Mouse (Mus musculus) heart, embryonic 16.5 days (tissue): ENCODE data around the gene Myo9b. TPM values are rescaled to one million over a fixed set of nuclear protein-coding genes. Genes with fewer than 3 reads are reported as not detected.
A peak's percentile ranks its signal among the peaks of the same experiment; 100 is the strongest.

Source experiments
- ATAC-seq: fragments of 200-750 bp; cut with Nextera tagmentation; replicated peaks from 2 replicates; pipeline ENCODE4 v1.8.0; 2017; ENCODE audit warnings: moderate number of reproducible peaks; ENCODE audit not compliant: insufficient read depth, low FRiP score; ENCODE audit errors: extremely low read depth
- H3K27ac ChIP-seq: fragments of 300-500 bp; sonication (generic); 2 replicates; pipeline ENCODE4 v1.5.1; 2014; ENCODE audit warnings: mild to moderate bottlenecking, low read length, control low read depth, moderate library complexity
- H3K27me3 ChIP-seq: fragments of 300-500 bp; sonication (generic); 2 replicates; pipeline ENCODE4 v1.6.1; 2014; ENCODE audit warnings: low read length, mixed read lengths; ENCODE audit not compliant: control insufficient read depth, insufficient read depth
- H3K36me3 ChIP-seq: fragments of 300-500 bp; sonication (generic); 2 replicates; pipeline ENCODE4 v1.6.1; 2014; ENCODE audit not compliant: control insufficient read depth, insufficient read depth
- H3K4me1 ChIP-seq: fragments of 300-500 bp; sonication (generic); 2 replicates; pipeline ENCODE4 v1.6.1; 2014; ENCODE audit warnings: low read length, mixed read lengths; ENCODE audit not compliant: control insufficient read depth, insufficient read depth
- H3K4me2 ChIP-seq: fragments of 300-500 bp; sonication (generic); 2 replicates; pipeline ENCODE4 v1.6.1; 2014; ENCODE audit warnings: low read depth, mild to moderate bottlenecking, control low read depth, low read length
- H3K4me3 ChIP-seq: fragments of 300-500 bp; sonication (generic); 2 replicates; pipeline ENCODE4 v1.5.1; 2014; ENCODE audit warnings: mild to moderate bottlenecking, control low read depth, low read length
- H3K9ac ChIP-seq: fragments of 300-500 bp; sonication (generic); 2 replicates; pipeline ENCODE4 v1.6.1; 2014; ENCODE audit warnings: low read length, control low read depth
- H3K9me3 ChIP-seq: fragments of 300-500 bp; sonication (generic); replicated peaks from 2 replicates; pipeline ENCODE4 v1.6.1; 2016; ENCODE audit warnings: low read length; ENCODE audit not compliant: control insufficient read depth
- WGBS: fragments of 180-500 bp; shearing (Covaris S2); extraction: QIAGEN DNeasy Blood & Tissue Kit; methylation state at CpG from one replicate; pipeline ENCODE4 v1.1.7; 2014; 5-methylcytosine and 5-hydroxymethylcytosine counted together
- polyA plus RNA-seq: library from polyadenylated mRNA; unstranded; fragments of >200 nt; fragmentation: Nextera tagmentation; extraction: Ambion mirVana; gene quantifications from 2 replicates; pipeline ENCODE4 v1.2.1, GENCODE M21; 2015

Gene Myo9b
- polyA plus RNA-seq, 1 experiment from 2014 or later: 12.6 TPM

DNA sequence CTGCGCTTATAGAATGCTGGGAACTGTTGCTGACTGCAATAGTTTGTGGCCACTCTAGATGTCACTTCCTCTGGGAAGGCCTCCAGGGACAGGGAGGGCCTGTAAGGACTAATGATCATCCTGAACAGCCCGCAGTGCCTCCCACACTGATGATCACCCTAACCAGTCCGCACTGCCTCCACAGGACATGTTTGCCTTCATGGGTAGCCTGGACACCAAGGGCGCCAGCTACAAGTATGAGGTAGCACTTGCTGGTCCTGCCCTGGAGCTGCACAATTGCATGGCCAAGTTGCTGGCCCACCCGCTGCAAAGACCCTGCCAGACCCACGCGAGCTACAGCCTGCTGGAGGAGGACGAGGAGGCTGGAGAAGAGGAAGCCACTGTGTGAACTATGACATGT, 131.5 kb downstream of the Myo9b start:
- WGBS: 83% methylated on average over 8 of the region's 8 CpGs

GRCm38 (mm10) chr8:71404951-71405351, 132.4 kb downstream of the Myo9b start:
- no peak overlapping the region for H3K4me3 ChIP-seq
- H3K9ac ChIP-seq: no peak overlapping the region
- no peak for ATAC-seq
- H3K27me3 ChIP-seq: no peaks in the 10 kb centered on the region
- H3K27ac ChIP-seq: no peak overlapping the region
- H3K4me2 ChIP-seq: peak overlapping the region; percentile 96; the same call in 1 of the 2 replicates
- 88% methylated on average over 9 of the region's 9 CpGs for WGBS
- peaks cover 17% of the 10 kb centered on the region for H3K4me1 ChIP-seq
- H3K9me3 ChIP-seq: no peaks in the 10 kb centered on the region
- H3K36me3 ChIP-seq: peaks cover 15% of the 10 kb centered on the region

More for the DNA sequence above, 131.5 kb downstream of the Myo9b start:
- ATAC-seq: no peak
- no peaks in the 10 kb centered on the region for H3K9me3 ChIP-seq
- no peak overlapping the region for H3K9ac ChIP-seq
- H3K27ac ChIP-seq: no peak overlapping the region
- no peaks in the 10 kb centered on the region for H3K27me3 ChIP-seq
- no peak overlapping the region for H3K4me3 ChIP-seq
- no peak overlapping the region for H3K4me2 ChIP-seq
- H3K36me3 ChIP-seq: peaks cover 15% of the 10 kb centered on the region
- H3K4me1 ChIP-seq: peaks cover 17% of the 10 kb centered on the region

- Histone ChIP-seq H3K27ac (peak within 1 kb of the TSS; percentile 38), H3K9ac (peak within 1 kb of the TSS; percentile 85), H3K36me3 (peaks cover 15% of the 10 kb centered on the region), H3K9me3 (no peaks in the 10 kb centered on the region), H3K27me3 (no peaks in the 10 kb centered on the region), H3K4me2 (peak within 1 kb of the TSS; percentile 96), H3K4me1 (peaks cover 17% of the 10 kb centered on the region), H3K4me3 (peak within 1 kb of the TSS; percentile 80)
- 15% methylated on average over 33 of the region's 33 CpGs for WGBS
- peak; percentile 89 for ATAC-seq
Measured at GRCm38 (mm10) chr8:71405401-71406098, 133.0 kb downstream of the Myo9b start, which contains the start of gene Ankle1. Gene Ankle1, plus strand, starts transcription at chr8:71406010.

GRCm38 (mm10) chr8:71406099-71407015, 133.8 kb downstream of the Myo9b start:
- H3K4me1 ChIP-seq: peaks cover 17% of the 10 kb centered on the region
- H3K36me3 ChIP-seq: peaks cover 15% of the 10 kb centered on the region
- WGBS: 2% methylated on average over 55 of the region's 55 CpGs
- H3K9ac ChIP-seq: peak overlapping the region; percentile 85
- ATAC-seq: peak; percentile 71
- H3K4me3 ChIP-seq: peak overlapping the region; percentile 80
- peak overlapping the region; percentile 96 for H3K4me2 ChIP-seq
- no peaks in the 10 kb centered on the region for H3K27me3 ChIP-seq
- H3K9me3 ChIP-seq: no peaks in the 10 kb centered on the region
- peak overlapping the region; percentile 38 for H3K27ac ChIP-seq

- Histone ChIP-seq H3K27ac (no peak overlapping the region), H3K9ac (no peak overlapping the region), H3K36me3 (peaks cover 15% of the 10 kb centered on the region), H3K4me2 (peak overlapping the region; percentile 96), H3K27me3 (no peaks in the 10 kb centered on the region), H3K4me3 (no peak overlapping the region), H3K4me1 (peaks cover 17% of the 10 kb centered on the region), H3K9me3 (no peaks in the 10 kb centered on the region)
- WGBS: 82% methylated on average over 14 of the region's 14 CpGs
- ATAC-seq: no peak
Measured at GRCm38 (mm10) chr8:71407441-71407840, 134.9 kb downstream of the Myo9b start.

DNA sequence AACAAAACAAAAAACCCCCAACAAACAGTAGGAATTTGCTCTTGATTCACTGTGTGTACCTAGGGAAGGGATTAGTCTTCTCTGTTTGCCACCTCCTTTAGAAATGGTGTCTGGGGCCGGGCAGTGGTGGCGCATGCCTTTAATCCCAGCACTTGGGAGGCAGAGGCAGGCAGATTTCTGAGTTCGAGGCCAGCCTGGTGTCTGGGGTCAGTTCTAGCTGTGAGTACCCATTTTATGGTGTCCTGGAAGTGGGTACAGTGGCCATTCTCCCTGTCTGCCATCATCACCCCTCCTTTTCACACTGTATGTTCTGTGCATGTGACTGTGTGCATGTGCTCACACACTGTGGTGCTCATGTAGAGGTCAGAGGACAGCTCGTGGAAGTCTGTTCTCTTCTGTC, 135.7 kb downstream of the Myo9b start:
- 96% methylated on average over 4 of the region's 4 CpGs for WGBS
- no peak overlapping the region for H3K27ac ChIP-seq
- H3K4me1 ChIP-seq: peaks cover 17% of the 10 kb centered on the region
- no peak overlapping the region for H3K4me2 ChIP-seq
- H3K4me3 ChIP-seq: no peak overlapping the region
- H3K9me3 ChIP-seq: no peaks in the 10 kb centered on the region
- H3K36me3 ChIP-seq: peaks cover 15% of the 10 kb centered on the region
- H3K9ac ChIP-seq: no peak overlapping the region
- ATAC-seq: no peak
- no peaks in the 10 kb centered on the region for H3K27me3 ChIP-seq

Other genes starting within 250 kb of the Myo9b start
- gene Haus8, start 220 bp downstream of the Myo9b start, polyA plus RNA-seq: 125 and 130 TPM in 2 replicates
- 77.2 and 82.0 TPM in 2 replicates for gene Use1, start 94.1 kb downstream of the Myo9b start, polyA plus RNA-seq
- gene Ocel1, start 98.6 kb downstream of the Myo9b start, polyA plus RNA-seq: 5.7 and 6.2 TPM in 2 replicates
- 38.1 and 43.0 TPM in 2 replicates for gene Nr2f6, start 109.2 kb downstream of the Myo9b start, polyA plus RNA-seq
- 20.6 and 24.4 TPM in 2 replicates for gene Ushbp1, start 123.1 kb downstream of the Myo9b start, polyA plus RNA-seq
- 86.4 and 88.8 TPM in 2 replicates for gene Babam1, start 124.1 kb downstream of the Myo9b start, polyA plus RNA-seq
- 32.9 and 33.8 TPM in 2 replicates for gene Ankle1, start 133.3 kb downstream of the Myo9b start, polyA plus RNA-seq
- gene Abhd8, start 190.9 kb downstream of the Myo9b start, polyA plus RNA-seq: 41.7 and 48.7 TPM in 2 replicates
- gene Mrpl34, start 192.2 kb downstream of the Myo9b start, polyA plus RNA-seq: 175 and 192 TPM in 2 replicates
- gene Dda1, start 196.5 kb downstream of the Myo9b start, polyA plus RNA-seq: 78.2 and 83.7 TPM in 2 replicates
- 0.37 and 0.76 TPM in 2 replicates for gene Ano8, start 213.2 kb downstream of the Myo9b start, polyA plus RNA-seq
- 12.3 and 12.5 TPM in 2 replicates for gene Gtpbp3, start 215.4 kb downstream of the Myo9b start, polyA plus RNA-seq
- gene Plvap, start 239.0 kb downstream of the Myo9b start, polyA plus RNA-seq: 86.4 and 106 TPM in 2 replicates